Mouse (Mus musculus) limb, embryonic 10.5 days (tissue): ENCODE results near the gene Pom121l2. TPM values are rescaled to one million over a fixed set of nuclear protein-coding genes. Genes with fewer than 3 reads are reported as not detected.

Experiments
- DNase-seq: peaks from one replicate; pipeline ENCODE4 v3.0.0-alpha.2; 2017; ENCODE audit warnings: low spot score
- H3K27ac ChIP-seq: fragments of 300-500 bp; sonication (generic); 2 replicates; pipeline ENCODE4 v1.5.1; 2016; ENCODE audit warnings: mild to moderate bottlenecking
- H3K27me3 ChIP-seq: fragments of 300-500 bp; sonication (generic); 2 replicates; pipeline ENCODE4 v1.6.1; 2016; ENCODE audit warnings: low read depth, mild to moderate bottlenecking; ENCODE audit not compliant: poor library complexity, severe bottlenecking
- H3K36me3 ChIP-seq: fragments of 300-500 bp; sonication (generic); 2 replicates; pipeline ENCODE4 v1.6.1; 2016; ENCODE audit warnings: mild to moderate bottlenecking, moderate library complexity
- H3K4me1 ChIP-seq: fragments of 300-500 bp; sonication (generic); 2 replicates; pipeline ENCODE4 v1.6.1; 2016
- H3K4me3 ChIP-seq: fragments of 300-500 bp; sonication (generic); 2 replicates; pipeline ENCODE4 v1.5.1; 2016; ENCODE audit warnings: mild to moderate bottlenecking, moderate library complexity
- H3K9me3 ChIP-seq: fragments of 300-500 bp; sonication (generic); replicated peaks from 2 replicates; pipeline ENCODE4 v1.6.1; 2016; ENCODE audit warnings: mild to moderate bottlenecking
- WGBS: fragments of 180-500 bp; shearing (Covaris S2); methylation state at CpG from one replicate; pipeline ENCODE4 v1.1.7; 2016; 5-methylcytosine and 5-hydroxymethylcytosine counted together
- polyA plus RNA-seq: library from polyadenylated mRNA; unstranded; fragments of >200 nt; fragmentation: Nextera tagmentation; extraction: Ambion mirVana; gene quantifications from 2 replicates; pipeline ENCODE4 v1.2.1, GENCODE M21; 2016

Pom121l2 gene
- polyA plus RNA-seq = 0.14 and 0.28 TPM in 2 replicates

DNA sequence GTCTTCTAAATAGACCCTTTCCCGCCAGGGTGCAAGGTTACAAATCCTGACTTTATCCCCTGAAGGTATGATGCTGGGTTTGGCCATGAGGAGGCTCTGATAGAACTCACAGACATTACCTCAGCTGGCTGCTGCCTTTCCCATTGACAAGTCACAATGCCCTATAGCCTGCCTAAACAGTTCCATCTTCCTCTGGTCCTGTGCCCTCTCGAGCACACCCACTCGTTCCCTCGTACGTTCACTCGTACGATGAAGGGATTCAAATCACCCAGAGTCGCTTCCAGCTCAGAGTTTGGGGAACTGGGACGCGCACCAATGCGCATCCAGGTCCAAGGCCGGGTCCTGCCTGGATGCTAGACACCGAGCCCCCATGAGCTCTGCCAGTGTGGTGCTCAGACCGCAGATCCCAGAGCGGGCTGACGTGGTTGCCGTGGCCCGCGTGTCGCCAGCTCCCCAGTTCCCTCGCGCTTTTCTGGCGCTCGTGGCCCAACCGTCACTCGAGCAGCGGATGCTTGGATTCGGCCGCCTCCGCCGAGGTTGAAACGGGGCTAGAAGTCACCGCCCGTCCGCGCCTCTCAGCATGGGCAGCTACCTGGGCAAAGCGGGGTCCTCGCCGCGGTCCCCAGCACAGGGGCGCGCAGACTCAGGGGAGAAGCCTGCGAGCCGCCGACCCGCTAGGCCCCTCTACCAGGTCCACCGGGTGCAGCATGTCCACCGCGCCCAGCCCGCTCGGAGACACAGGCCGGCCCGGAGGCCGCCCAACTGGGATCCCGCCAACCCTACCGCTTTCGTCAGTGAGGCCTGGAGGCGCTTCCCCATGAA is at the start of gene Pom121l2:
TSS of gene Pom121l2 (plus strand) at position 214 of the 822 bp plus-strand sequence.
- Histone ChIP-seq H3K27me3 (peaks cover 76% of the 10 kb centered on the region), H3K4me1 (peaks cover 14% of the 10 kb centered on the region), H3K27ac (peak within 1 kb of the TSS; percentile 81), H3K9me3 (no peaks in the 10 kb centered on the region), H3K4me3 (peak within 1 kb of the TSS; percentile 68), H3K36me3 (no peaks in the 10 kb centered on the region)
- DNase-seq = peak; percentile 71
- whole genome bisulfite sequencing = under 1% methylated on average over 57 of the region's 58 CpGs

DNA sequence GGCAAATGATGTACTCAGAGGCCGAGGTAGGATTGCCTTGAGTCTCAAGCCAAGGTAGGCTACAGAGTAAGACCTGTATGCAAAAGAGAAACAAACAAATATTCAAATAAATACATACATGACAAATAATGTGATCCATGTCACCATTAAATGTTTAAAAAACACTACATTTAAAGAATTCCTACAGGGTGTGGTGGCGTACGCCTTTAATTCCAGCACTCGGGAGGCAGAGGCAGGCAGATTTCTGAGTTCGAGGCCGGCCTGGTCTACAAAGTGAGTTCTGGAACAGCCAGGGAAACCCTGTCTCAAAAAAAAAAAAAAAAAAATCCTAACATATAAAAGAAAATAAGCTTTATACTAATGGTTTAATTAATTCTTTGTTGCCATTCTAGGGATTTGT is 49.3 kb upstream of the Pom121l2 start:
- H3K36me3 ChIP-seq = no peaks in the 10 kb centered on the region
- no peaks in the 10 kb centered on the region for H3K9me3 ChIP-seq
- H3K27ac ChIP-seq = no peak overlapping the region
- 41% methylated on average over 6 of the region's 6 CpGs for WGBS
- H3K4me3 ChIP-seq = peak overlapping the region; percentile 13; the same call in 1 of the 2 replicates
- no peaks in the 10 kb centered on the region for H3K27me3 ChIP-seq
- no peak for DNase-seq
- H3K4me1 ChIP-seq = peaks cover 18% of the 10 kb centered on the region

DNA sequence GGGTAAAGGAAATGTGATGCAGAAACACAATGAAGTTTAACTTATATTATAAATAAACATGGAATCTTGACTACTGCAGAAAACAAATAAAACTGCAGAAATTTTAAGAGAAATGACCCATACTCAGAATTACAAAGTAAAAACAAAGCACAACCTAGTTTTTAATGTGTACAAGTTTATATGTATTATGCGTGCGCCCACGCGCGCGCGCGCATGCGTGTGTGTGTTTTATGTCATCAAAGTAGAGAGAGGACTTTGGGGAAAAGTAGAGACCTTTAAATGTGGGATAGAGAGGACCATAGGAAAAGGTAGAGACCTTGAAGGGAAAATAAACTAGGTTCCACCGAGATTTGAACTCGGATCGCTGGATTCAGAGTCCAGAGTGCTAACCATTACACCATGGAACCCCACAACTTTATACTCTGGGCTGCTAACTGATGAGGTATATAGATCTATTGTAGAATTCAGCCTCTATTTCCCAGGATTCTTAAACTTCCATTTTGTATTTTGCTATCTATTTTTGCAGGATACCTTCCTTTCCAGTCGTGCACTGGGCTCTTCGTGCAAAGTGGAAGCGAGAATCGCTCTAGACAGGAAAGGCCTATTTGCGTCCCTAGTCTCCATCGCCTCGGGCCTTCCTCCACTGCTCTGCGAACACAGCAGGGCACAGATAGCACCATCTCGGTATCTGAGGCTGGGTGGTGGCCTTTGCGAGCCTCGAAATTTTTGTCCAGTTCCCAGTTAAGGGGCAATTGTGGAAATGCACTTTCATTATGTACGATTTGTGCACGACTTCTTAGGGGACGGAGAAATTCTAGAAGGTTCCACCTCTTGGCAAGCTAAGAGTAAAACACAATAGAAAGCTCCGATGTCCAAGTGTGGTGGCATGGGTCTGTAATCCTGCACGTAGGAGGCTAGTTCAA is 47.1 kb upstream of the Pom121l2 start:
- Histone ChIP-seq H3K36me3 (no peaks in the 10 kb centered on the region), H3K9me3 (no peaks in the 10 kb centered on the region), H3K27me3 (no peaks in the 10 kb centered on the region), H3K4me1 (peaks cover 23% of the 10 kb centered on the region), H3K27ac (peak overlapping the region; percentile 71), H3K4me3 (peak overlapping the region; percentile 48)
- 3% methylated on average over 28 of the region's 28 CpGs for WGBS
- peak; percentile 61 for DNase-seq

DNA sequence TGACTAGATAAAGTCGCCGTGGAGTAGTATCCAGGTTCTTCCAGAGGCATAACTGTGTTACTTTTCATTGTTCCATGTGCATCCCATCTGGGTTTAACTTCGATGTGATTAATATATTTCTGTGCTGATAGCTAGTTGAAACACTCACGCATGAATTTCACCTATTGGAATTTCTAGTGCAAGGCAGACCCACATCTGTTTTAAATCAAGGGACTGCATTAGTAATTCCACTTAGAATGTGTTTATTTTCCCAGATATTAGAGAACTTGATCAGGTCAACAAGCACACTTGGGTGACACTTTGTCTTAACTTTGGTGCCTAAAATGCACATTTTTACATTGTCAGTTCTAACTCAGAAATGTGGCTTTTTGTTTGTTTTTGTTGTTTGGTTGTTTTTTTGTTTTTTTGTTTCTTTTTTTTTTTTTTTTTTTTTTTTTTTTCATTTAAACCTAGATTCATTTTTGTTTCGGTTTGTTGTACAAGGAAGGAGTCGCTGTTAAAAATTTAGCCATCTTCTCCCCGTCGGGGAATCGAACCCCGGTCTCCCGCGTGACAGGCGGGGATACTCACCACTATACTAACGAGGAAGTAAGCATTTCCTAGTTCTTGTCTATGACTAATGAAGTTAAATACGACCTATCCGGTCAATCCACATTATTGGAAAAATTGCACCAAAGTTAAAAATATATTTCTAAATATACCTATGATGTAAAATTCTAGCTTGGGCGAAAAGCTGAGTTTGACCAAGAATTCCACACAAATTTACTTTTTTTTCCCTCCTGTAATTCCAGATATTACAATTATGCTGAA is 45.8 kb upstream of the Pom121l2 start:
- Histone ChIP-seq H3K27ac (no peak overlapping the region), H3K27me3 (no peaks in the 10 kb centered on the region), H3K9me3 (no peaks in the 10 kb centered on the region), H3K4me3 (peak overlapping the region; percentile 47), H3K4me1 (peaks cover 23% of the 10 kb centered on the region), H3K36me3 (no peaks in the 10 kb centered on the region)
- WGBS = 7% methylated on average over 17 of the region's 17 CpGs
- DNase-seq = peak; percentile 75

DNA sequence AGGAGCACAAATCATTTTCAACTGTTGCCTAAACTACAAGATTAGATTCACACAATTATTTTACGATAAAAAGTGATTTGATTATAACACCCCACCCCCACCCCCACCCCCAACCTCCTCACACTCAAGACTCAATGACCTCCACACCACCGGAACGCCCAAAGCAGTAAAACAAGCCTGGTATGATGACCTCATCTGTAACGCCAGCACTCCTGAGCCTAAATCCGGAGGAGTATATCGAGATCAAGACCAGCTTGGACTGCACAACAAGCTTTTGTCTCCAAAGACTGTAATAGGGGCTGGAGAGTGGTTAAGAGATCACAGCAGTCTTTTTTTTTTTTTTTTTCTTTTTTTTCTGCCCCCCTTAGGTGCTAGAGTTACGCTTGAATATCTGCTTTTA is 45.2 kb upstream of the Pom121l2 start:
- 2% methylated on average over 7 of the region's 7 CpGs for WGBS
- DNase-seq = peak; percentile 36
- peak overlapping the region; percentile 47 for H3K4me3 ChIP-seq

DNA sequence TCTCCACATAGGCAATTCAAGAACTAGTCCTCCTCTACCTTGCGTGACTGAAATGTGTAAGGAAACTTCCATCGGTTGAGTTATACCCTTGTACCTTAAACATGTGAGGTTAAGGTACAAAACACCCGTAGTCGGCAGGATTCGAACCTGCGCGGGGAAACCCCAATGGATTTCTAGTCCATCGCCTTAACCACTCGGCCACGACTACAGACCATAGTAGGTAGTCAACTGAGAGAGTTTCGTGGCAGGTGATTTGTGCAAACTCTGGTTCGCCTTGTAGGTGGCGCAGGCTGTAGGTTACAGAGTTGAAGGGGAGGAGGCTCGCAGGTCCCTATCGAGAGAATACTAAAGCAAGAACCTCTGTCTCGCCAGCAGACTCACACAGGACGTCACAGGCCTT is 44.0 kb upstream of the Pom121l2 start:
- H3K27me3 ChIP-seq = no peaks in the 10 kb centered on the region
- no peaks in the 10 kb centered on the region for H3K36me3 ChIP-seq
- peak overlapping the region; percentile 47 for H3K4me3 ChIP-seq
- WGBS = under 1% methylated on average over 17 of the region's 17 CpGs
- H3K27ac ChIP-seq = no peak overlapping the region
- no peaks in the 10 kb centered on the region for H3K9me3 ChIP-seq
- H3K4me1 ChIP-seq = peaks cover 23% of the 10 kb centered on the region
- peak; percentile 84 for DNase-seq

More for the DNA sequence above, 45.2 kb upstream of the Pom121l2 start:
- no peaks in the 10 kb centered on the region for H3K36me3 ChIP-seq
- no peaks in the 10 kb centered on the region for H3K9me3 ChIP-seq
- no peak overlapping the region for H3K27ac ChIP-seq
- H3K27me3 ChIP-seq = no peaks in the 10 kb centered on the region
- peaks cover 23% of the 10 kb centered on the region for H3K4me1 ChIP-seq

DNA sequence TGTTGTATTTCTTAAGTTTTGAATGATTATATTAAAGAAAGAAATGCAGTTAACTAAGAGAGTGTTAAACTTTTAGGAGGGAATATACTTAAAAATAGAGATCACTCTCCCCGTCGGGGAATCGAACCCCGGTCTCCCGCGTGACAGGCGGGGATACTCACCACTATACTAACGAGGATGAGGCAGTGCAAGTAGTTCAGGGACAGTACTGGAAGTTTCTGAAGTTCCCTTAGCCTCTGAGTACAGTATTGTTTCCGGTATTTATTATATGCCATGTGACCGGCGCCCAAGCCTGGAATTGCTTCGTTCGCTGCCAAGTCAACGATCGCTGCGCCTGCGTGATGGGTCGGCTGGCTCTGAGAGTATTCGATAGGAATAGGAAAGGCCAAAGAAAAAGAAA is 40.8 kb upstream of the Pom121l2 start:
- DNase-seq = peak; percentile 90
- Histone ChIP-seq H3K36me3 (no peaks in the 10 kb centered on the region), H3K4me3 (peak overlapping the region; percentile 58), H3K27ac (0 out of 2 replicates have a peak overlapping the region, but pooled peaks have one; percentile 36), H3K9me3 (no peaks in the 10 kb centered on the region), H3K27me3 (no peaks in the 10 kb centered on the region), H3K4me1 (peaks cover 12% of the 10 kb centered on the region)
- under 1% methylated on average over 19 of the region's 19 CpGs for WGBS

DNA sequence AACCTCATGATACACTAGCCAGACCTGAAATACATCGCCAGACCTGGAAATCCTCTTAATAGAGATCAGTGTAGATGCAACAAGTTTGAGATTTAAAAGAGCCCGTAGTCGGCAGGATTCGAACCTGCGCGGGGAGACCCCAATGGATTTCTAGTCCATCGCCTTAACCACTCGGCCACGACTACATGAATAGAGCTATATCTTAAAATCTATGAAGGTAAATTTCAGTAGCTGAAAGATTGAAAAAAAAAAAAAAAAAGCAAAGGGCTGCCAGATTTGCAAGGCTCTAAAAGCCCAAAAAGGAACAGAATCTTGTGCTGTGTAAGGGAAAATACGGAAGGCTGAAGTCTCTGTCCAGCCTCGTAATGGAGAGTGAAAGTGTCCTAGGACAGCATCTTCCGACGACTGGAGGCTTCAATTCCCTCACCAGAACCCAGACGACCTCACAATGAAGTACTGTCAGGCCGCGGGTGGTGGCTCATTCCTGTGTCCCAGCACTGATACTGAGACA is 40.1 kb upstream of the Pom121l2 start:
- peak overlapping the region; percentile 58 for H3K4me3 ChIP-seq
- DNase-seq = peak; percentile 78
- no peaks in the 10 kb centered on the region for H3K36me3 ChIP-seq
- no peaks in the 10 kb centered on the region for H3K9me3 ChIP-seq
- peaks cover 10% of the 10 kb centered on the region for H3K4me1 ChIP-seq
- H3K27ac ChIP-seq = no peak overlapping the region
- no peaks in the 10 kb centered on the region for H3K27me3 ChIP-seq
- under 1% methylated on average over 16 of the region's 16 CpGs for WGBS

DNA sequence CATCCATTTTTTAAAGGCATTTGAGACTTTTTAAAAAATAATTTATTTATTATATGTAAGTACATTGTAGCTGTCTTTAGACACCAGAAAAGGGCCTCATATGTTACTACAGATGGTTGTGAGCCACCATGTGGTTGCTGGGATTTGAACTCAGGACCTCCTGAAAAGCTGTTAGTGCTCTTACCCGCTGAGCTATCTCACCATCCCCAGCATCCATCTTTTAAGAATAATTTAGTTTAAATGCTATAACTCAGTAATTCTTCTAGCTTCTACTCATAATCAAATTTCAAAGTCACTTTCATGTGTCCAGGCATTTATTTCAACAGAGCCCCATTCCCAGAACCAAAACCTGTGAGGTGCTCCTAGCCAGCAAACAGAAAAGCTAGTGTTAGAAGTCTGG is 37.4 kb upstream of the Pom121l2 start:
- Histone ChIP-seq H3K4me1 (peaks cover 14% of the 10 kb centered on the region), H3K27me3 (no peaks in the 10 kb centered on the region), H3K9me3 (no peaks in the 10 kb centered on the region), H3K36me3 (peaks cover 21% of the 10 kb centered on the region), H3K4me3 (no peak overlapping the region), H3K27ac (no peak overlapping the region)
- 82% methylated on average over 1 of the region's 1 CpGs for WGBS
- peak; percentile 2 for DNase-seq

DNA sequence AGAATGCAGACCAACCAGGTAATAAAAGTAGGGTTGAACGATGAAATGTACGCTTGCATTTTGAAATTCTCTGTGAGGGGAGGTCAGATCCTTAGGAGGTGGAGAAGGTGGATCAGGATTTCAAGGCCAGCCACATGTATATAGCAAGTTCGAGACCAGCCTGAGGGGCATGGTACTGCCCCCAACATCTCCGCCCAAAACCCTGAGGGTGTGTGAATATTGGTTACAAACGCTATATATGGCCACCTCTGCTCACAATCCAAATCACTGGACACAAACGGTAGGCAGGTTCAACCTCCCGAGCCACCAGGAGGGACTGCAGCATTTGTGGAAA is 36.4 kb upstream of the Pom121l2 start:
- WGBS = 2% methylated on average over 7 of the region's 7 CpGs
- H3K27ac ChIP-seq = peak overlapping the region; percentile 93

DNA sequence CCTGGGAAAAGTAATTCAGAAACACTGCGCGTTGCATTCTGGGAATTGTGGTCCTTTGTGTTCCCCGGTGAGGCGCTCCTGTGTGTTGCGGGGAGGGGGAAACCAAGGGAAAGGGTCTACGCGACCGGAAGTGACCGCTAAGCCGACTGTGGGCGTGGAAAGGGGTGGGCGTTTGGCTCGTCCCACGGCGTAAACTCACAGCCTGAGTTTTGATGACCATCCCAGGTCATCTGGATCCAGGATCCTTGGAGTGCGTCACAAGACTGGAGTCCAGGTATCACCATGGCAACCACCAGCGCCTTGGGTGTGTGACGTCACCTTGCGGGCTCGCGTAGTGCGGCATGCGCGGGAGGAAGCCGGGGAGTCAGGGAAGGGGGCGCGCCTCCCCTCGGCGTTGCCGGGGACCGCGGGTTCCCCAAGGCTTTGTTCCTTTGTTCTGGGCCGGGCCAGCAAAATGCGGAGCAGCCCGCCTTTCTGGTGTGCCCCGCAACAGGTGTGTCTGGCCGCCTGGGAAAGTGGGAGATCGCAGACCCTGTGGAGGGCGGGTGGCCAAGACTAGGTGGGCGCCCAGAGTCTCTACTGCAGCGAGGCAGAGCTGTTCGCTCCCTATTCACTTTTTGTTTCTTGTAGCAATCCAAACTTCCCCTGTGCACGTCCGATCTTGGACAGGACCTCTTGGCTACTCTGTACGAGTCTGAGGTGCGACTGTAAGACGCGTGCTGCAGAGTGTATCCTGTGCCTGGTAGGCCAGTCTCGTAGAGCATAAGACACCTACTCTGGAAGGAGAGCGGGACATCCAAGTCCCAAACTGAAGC is 35.9 kb upstream of the Pom121l2 start, which contains the start of gene Zfp184:
TSS of gene Zfp184 (plus strand) at position 169 of the 815 bp plus-strand sequence.
- Histone ChIP-seq H3K36me3 (peaks cover 36% of the 10 kb centered on the region), H3K27ac (peak within 1 kb of the TSS; percentile 93), H3K4me1 (peaks cover 14% of the 10 kb centered on the region), H3K27me3 (no peaks in the 10 kb centered on the region), H3K4me3 (peak within 1 kb of the TSS; percentile 82), H3K9me3 (no peaks in the 10 kb centered on the region)
- WGBS = under 1% methylated on average over 50 of the region's 50 CpGs
- peak; percentile 93 for DNase-seq

More for the DNA sequence above, 36.4 kb upstream of the Pom121l2 start:
- DNase-seq = no peak
- H3K36me3 ChIP-seq = peaks cover 30% of the 10 kb centered on the region
- peak overlapping the region; percentile 82 for H3K4me3 ChIP-seq
- peaks cover 14% of the 10 kb centered on the region for H3K4me1 ChIP-seq
- H3K27me3 ChIP-seq = no peaks in the 10 kb centered on the region
- no peaks in the 10 kb centered on the region for H3K9me3 ChIP-seq
